Mouse (Mus musculus) heart, adult 2 months (tissue): ENCODE measurements around the gene Opa3. TPM values are rescaled to one million over a fixed set of nuclear protein-coding genes. Genes with fewer than 3 reads are reported as not detected.

Source experiments
- DNase-seq, 2 experiments: peaks; one replicate each; pipeline ENCODE4 v3.0.0; 2021
- H3K27ac ChIP-seq: fragments of 200-600 bp; 2 replicates; pipeline ENCODE4 v1.8.1; 2022
- H3K27me3 ChIP-seq: fragments of 200-500 bp; 2 replicates; pipeline ENCODE4 v1.6.1; 2012; ENCODE audit warnings: mild to moderate bottlenecking, low read length, inconsistent platforms, mixed read lengths; ENCODE audit not compliant: control insufficient read depth, insufficient read depth
- H3K36me3 ChIP-seq: fragments of 200-500 bp; 2 replicates; pipeline ENCODE4 v1.6.1; 2012; ENCODE audit warnings: low read length, inconsistent platforms; ENCODE audit not compliant: control insufficient read depth, insufficient read depth
- H3K4me1 ChIP-seq: fragments of 200-500 bp; 2 replicates; pipeline ENCODE4 v1.6.1; 2011; ENCODE audit warnings: low read length; ENCODE audit not compliant: control insufficient read depth, insufficient read depth
- H3K4me3 ChIP-seq: fragments of 200-600 bp; 2 replicates; pipeline ENCODE4 v1.8.1; 2022
- H3K79me2 ChIP-seq: fragments of 200-500 bp; replicated peaks from 2 replicates; pipeline ENCODE4 v1.6.1; 2012; ENCODE audit warnings: mild to moderate bottlenecking, inconsistent platforms, low read length, moderate library complexity, mixed read lengths; ENCODE audit not compliant: control insufficient read depth, insufficient read depth
- H3K9ac ChIP-seq: fragments of 200-500 bp; 2 replicates; pipeline ENCODE4 v1.6.1; 2012; ENCODE audit warnings: low read depth, mild to moderate bottlenecking, control low read depth, inconsistent platforms, low read length, mixed read lengths
- CTCF ChIP-seq: fragments of 200-600 bp; IDR thresholded peaks from 2 replicates; pipeline ENCODE4 v1.8.1; 2022; ENCODE audit warnings: antibody characterized with exemption, mild to moderate bottlenecking, moderate library complexity
- EP300 ChIP-seq: fragments of 200-500 bp; IDR thresholded peaks from 2 replicates; pipeline ENCODE4 v1.6.1; 2011; ENCODE audit warnings: low read depth, low read length, control low read depth; ENCODE audit not compliant: insufficient read depth
- POLR2A ChIP-seq: fragments of 200-500 bp; IDR thresholded peaks from 2 replicates; pipeline ENCODE4 v1.6.1; 2011; ENCODE audit warnings: mild to moderate bottlenecking, low read depth, low read length, control low read depth; ENCODE audit not compliant: insufficient read depth
- WGBS: fragments of 180-500 bp; shearing (Covaris S2); methylation state at CpG from one replicate; pipeline ENCODE4 v1.1.7; 2018; 5-methylcytosine and 5-hydroxymethylcytosine counted together
- intact Hi-C: fragments of 180-260 bp; cut with DNase I; formaldehyde crosslinking; loops from one replicate; pipeline ENCODE4 v1.15.1; 2025
- polyA plus RNA-seq: library from polyadenylated mRNA; depleted of rRNA; stranded (reverse); fragments of >200 nt; gene quantifications from 2 replicates; pipeline ENCODE4 v1.2.3, GENCODE M21; 2012
- total RNA-seq, 2 experiments: library from RNA; stranded (reverse); gene quantifications; 2 replicates each; pipeline ENCODE4 v1.2.3; 2021

Gene Opa3
- total and polyA plus RNA-seq, 3 experiments = 59.9 to 66.0 (median 64.6) TPM

- DNase-seq = peak in 1 of 2 experiments; percentile 30
- 39% methylated on average over 5 of the region's 5 CpGs for WGBS
- Histone ChIP-seq H3K27ac (peak overlapping the region; percentile 64), H3K36me3 (no peaks in the 10 kb centered on the region), H3K9ac (no peak overlapping the region), H3K79me2 (no peaks in the 10 kb centered on the region), H3K4me3 (no peak overlapping the region), H3K27me3 (no peaks in the 10 kb centered on the region; the same call in 1 of the 2 replicates), H3K4me1 (peaks cover 3% of the 10 kb centered on the region)
- intact Hi-C loops = loop anchor here (5.0 kb wide), 1 partner anchor 61 kb away; the partner anchor contains the start of gene Vasp
- TF ChIP-seq CTCF (no peak), POLR2A (no peak), EP300 (no peak)
Measured at GRCm38 (mm10) chr7:19211041-19211675, 17.0 kb upstream of the Opa3 start.

GRCm38 (mm10) chr7:19211996-19212755 lies 16.0 kb upstream of the Opa3 start, which contains the start of gene Gpr4:
Gene Gpr4 (plus strand): TSS chr7:19212538.
- H3K9ac ChIP-seq = peak within 1 kb of the TSS; percentile 85
- H3K4me3 ChIP-seq = peak within 1 kb of the TSS; percentile 55
- H3K4me1 ChIP-seq = peaks cover 5% of the 10 kb centered on the region
- H3K79me2 ChIP-seq = no peaks in the 10 kb centered on the region
- intact Hi-C loops = loop anchor here (5.0 kb wide), 1 partner anchor 60 kb away; the partner anchor contains the start of gene Vasp
- 6% methylated on average over 28 of the region's 30 CpGs for WGBS
- peak; percentile 62 to 72 for DNase-seq
- TF ChIP-seq EP300 (no peak), POLR2A (peak; percentile 56), CTCF (peak; percentile 60)
- H3K27me3 ChIP-seq = no peaks in the 10 kb centered on the region; the same call in 1 of the 2 replicates
- peak within 1 kb of the TSS; percentile 86 for H3K27ac ChIP-seq
- peaks cover 3% of the 10 kb centered on the region for H3K36me3 ChIP-seq

- intact Hi-C loops = loop anchor here (5.0 kb wide), 1 partner anchor 59 kb away; the partner anchor contains the start of gene Vasp
Measured at GRCm38 (mm10) chr7:19213385-19213784, 14.7 kb upstream of the Opa3 start.

GRCm38 (mm10) chr7:19214369-19214768 lies 13.8 kb upstream of the Opa3 start:
- Histone ChIP-seq H3K4me3 (peak overlapping the region; percentile 43), H3K4me1 (peaks cover 9% of the 10 kb centered on the region), H3K9ac (peak overlapping the region; percentile 27; the same call in 1 of the 2 replicates), H3K79me2 (no peaks in the 10 kb centered on the region), H3K27ac (peak overlapping the region; percentile 74), H3K27me3 (no peaks in the 10 kb centered on the region; the same call in 1 of the 2 replicates), H3K36me3 (peaks cover 6% of the 10 kb centered on the region)
- WGBS = 33% methylated on average over 7 of the region's 7 CpGs
- TF ChIP-seq POLR2A = no peak
- intact Hi-C loops = loop anchor here (1.0 to 5.0 kb wide), 2 partner anchors 10 to 58 kb away; partner anchors contain the start of gene Vasp
- no peak for DNase-seq

More at GRCm38 (mm10) chr7:19213385-19213784, 14.7 kb upstream of the Opa3 start:
- Histone ChIP-seq H3K27me3 (no peaks in the 10 kb centered on the region; the same call in 1 of the 2 replicates), H3K9ac (peak overlapping the region; percentile 85; the same call in 1 of the 2 replicates), H3K4me1 (peaks cover 9% of the 10 kb centered on the region), H3K27ac (peak overlapping the region; percentile 86), H3K36me3 (peaks cover 6% of the 10 kb centered on the region), H3K4me3 (peak overlapping the region; percentile 55), H3K79me2 (no peaks in the 10 kb centered on the region)
- 41% methylated on average over 2 of the region's 2 CpGs for WGBS
- TF ChIP-seq EP300 = peak; percentile 54; the same call in 1 of the 2 replicates
- peak; percentile 34; the same call in 1 of the 2 replicates for TF ChIP-seq POLR2A
- TF ChIP-seq CTCF = no peak
- DNase-seq = peak in 1 of 2 experiments; percentile 29

GRCm38 (mm10) chr7:19214940-19215339 lies 13.2 kb upstream of the Opa3 start:
- Histone ChIP-seq H3K79me2 (no peaks in the 10 kb centered on the region), H3K36me3 (peaks cover 6% of the 10 kb centered on the region), H3K9ac (peak overlapping the region; percentile 36), H3K4me1 (peaks cover 9% of the 10 kb centered on the region), H3K27ac (peak overlapping the region; percentile 74; the same call in 1 of the 2 replicates), H3K4me3 (peak overlapping the region; percentile 43; the same call in 1 of the 2 replicates), H3K27me3 (no peaks in the 10 kb centered on the region; the same call in 1 of the 2 replicates)
- 38% methylated on average over 9 of the region's 9 CpGs for WGBS
- TF ChIP-seq POLR2A (no peak), CTCF (no peak), EP300 (no peak)
- intact Hi-C loops = loop anchor here (1.0 to 5.0 kb wide), 2 partner anchors 9 to 57 kb away; partner anchors contain the start of gene Vasp
- no peak for DNase-seq
